Mouse (Mus musculus) right cerebral cortex, postnatal 4 days (tissue): Measurements from ENCODE around the gene Slco2a1.

Experiments used
- DNase-seq: peaks from one replicate; pipeline ENCODE4 v3.0.0-alpha.2; 2022

Slco2a1 gene

DNA sequence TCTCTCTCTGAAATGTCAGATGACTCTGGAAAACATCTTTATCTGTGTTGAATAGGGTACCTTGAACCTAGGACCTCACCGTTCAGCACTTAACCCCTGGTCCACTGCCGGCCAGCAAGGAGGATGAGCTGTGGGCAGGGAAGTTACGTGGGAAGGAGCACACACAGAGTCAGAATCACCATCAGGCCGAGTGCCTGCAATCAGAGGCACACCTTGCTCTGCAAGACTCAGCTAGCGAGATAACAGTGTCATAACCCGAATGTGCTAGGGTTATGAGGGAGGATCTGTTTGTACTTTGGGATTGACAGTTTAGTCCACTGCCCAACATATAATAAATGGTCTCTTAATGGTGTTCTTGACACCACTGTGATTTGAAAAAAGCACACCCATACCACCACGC, 50.2 kb downstream of the Slco2a1 start:
- DNase-seq, result no peak

DNA sequence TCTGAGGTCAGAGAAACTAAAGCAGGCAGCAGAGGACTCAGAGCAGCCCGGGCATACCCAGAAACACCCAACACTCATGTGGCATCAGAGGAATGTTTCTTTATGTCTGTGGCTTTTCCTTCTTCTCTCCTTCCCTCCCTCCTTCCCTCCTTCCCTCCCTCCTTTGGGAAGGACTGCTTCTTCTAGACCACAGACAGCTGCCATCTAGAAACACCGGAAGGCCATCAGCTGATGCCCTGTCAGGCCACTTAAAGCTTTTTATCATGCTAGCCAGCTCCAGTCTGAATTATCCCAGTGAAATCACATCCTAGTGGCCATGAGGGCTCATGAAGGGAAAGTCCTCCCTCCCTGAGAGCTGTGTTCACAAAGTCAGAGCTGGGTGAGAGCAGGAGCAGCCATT, 52.1 kb downstream of the Slco2a1 start:
- no peak for DNase-seq

DNA sequence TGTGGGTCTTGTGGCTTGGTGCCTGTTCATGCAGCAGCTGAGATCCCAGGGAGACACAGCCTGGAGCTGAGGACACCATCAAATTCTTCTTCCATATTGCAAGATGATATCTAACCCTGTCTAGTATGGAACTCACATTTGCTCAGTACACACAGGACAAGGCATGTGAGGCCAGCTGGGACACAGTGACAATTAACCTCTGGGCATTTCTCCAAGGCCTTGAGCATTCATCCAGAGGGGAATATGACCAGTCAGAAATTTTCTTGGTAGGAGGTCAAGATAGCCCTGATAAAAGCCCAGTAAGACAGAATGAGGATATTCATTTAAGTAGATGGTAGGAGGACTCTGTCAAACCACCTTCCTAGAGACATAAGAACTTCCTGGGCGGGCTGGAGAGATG, 56.9 kb downstream of the Slco2a1 start:
- no peak for DNase-seq

DNA sequence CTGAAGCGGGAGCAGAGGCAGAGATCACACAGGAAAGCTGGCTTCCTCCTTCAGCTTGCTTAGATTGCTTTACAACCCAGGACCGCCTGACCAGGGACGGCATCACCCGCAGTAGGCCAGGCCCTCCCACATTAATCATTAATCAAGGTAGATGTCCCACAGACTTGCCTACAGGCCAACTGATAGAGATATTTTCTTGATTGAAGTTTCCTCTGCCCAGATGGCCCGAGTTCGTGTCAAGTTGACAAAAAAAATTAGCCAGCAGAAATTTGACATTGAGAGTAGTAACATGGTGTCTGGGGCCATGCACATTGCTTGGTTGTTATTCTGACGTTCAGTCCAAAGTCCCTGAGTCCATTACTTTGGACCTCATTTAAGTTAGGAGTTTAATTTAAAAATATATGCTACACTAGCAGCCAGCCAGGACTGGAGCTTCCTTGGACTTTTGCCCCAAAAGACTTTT, 60.6 kb downstream of the Slco2a1 start:
- DNase-seq, result no peak

DNA sequence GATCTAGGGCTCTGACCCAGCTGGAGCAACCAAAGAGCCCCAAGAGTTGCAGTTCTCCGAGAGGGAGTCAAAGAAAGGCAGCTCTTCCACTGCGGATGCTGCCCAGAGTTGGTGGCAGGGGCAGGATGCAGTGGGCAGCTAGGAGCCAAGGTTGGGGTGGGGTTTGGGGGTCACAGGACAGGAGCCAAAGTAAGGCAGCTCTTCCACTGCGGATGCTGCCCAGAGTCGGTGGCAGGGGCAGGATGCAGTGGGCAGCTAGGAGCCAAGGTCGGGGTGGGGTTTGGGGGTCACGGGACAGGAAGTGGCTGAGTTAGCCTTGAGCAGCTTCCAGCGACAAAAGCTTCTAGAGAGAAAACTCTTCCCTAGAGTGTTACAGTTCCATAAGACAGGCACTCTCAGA, 65.3 kb downstream of the Slco2a1 start:
- DNase-seq, result no peak

DNA sequence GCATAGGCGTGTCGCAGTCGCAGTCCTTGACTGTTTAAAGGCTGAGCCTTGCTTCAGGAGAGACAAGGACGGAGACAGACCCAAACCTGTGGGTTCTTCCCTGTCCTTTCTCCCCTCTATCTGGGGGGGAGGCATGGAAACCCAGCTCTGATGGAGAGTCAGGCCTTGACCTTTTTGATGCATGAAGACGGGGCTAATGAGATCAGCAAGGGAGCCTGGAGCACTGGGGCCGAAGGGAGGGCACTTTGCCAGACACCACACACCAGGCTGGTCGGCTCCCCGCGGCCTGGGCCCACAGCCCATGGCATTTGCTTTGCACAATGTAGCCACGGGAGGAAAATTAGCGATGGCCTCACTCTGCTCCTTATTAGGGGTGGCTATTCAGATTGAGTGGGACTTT, 66.5 kb downstream of the Slco2a1 start:
- peak; percentile 24 for DNase-seq

DNA sequence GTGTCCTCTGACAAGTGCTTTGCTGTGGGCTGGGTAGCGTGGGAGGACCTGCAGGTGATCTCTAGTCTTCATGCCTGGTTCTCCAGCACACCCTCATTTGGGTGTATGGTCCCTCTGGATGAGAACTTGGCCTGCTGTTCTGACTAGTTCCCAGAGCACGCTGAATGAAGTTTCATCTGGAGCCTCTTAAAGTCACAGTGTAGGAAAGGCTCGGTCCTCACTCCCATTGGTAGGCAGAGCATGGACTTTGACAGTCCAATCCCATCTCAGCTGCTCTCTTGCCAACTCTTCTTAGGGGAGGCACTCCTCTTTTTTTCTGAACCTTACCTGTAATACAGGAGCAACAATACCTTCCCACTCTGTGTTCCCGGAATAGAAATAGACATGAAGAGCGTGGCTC, 67.7 kb downstream of the Slco2a1 start:
- DNase-seq, result no peak

DNA sequence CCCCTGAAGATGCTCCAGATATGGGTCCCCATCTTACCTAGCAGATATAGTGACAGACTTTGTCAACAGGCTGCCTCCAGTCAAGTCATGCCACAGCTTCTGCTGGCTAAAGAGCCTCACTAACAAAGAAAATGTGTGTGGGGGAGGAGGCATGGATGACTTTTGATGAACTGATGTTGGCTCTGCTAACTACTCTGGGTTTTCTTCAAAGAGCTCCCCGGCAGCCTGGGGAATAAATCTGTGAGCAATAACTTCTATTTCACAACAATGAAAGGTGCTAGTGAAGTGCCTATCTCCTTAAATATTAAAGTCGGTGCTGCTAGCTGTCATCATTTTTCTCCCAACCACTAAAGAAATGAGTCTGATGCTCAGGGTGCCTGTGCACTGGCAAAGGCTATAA, 72.0 kb downstream of the Slco2a1 start:
- no peak for DNase-seq

DNA sequence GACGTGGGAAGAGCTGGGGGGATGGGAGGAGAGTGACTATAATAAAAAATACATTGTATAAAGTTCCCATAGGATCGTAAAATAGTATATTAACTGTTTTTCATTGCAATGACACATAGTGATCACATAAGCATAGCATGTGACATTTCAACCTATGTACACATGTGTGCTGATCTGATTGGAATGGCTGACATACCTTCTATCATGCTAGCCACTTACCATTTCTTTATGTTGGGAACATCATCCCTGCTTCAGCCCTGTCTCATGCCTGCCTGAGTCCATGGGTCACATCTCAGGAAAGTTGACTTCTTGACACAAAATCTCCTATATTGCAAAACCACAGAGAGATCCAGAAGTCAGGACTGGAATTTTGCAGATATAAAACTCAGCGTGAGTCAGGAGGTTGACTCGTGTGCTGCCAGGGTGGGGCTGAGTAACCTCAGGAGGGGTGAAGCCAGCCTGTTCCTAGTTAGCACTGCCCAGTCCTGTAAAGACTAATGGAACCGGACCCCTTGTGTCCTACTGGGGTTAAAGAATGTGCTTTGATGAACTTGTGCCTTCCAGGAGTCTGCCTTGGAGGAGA, 73.0 kb downstream of the Slco2a1 start:
- DNase-seq, result no peak

DNA sequence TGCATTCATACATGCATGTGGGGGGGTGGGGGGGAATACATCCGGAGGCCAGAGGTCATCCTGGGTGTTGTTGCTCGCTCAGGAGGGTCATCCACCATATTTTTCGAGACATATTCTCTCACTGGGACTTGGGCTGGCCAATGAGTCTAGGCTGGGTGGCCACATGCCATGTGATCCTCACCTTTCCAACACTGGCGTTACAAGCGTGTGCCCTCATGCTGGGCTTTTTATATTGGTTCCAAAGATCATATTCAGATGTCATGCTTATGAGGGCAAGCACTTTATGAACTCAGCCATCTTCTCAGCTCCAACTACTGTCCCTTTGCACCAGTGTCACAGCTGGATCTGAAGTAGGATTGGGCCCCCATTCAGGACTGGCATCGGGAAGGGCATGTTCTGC, 75.1 kb downstream of the Slco2a1 start:
- DNase-seq, result no peak

DNA sequence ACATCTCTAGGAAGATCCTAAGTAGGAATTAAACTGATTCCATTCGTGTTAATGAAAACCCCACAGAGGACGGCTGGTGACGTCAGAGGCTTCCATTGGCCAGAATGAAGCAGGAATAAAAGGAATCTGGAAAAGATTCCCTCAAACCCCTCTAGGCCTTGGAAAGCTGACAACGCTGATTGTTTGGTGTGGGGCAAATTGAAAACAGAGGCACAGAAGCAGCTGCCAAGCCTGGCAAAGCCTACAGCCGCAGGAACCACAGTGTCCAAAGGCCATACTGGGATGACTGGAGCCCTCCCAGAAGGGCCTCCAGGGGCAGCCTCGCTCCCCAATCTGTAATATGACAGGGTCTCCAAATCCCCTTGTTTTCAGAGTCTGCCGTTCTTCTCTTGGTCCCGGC, 78.3 kb downstream of the Slco2a1 start:
- peak; percentile 14 for DNase-seq

DNA sequence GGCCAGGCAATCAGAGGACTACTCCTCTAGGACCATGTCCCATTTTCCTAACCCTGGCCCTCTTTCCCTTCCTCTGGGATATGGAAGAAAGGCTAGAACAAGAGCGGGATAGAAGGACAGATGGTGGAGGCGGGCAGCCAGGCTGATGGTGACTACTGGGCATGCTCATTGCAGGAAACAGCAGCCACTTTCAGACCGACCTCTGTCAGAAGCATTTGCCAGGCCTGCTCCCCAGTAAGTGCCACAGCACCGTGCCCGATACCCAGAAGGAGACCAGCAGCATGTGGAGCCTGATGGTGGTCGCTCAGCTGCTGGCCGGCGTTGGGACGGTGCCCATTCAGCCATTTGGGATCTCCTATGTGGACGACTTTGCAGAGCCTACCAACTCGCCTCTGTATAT, 79.1 kb downstream of the Slco2a1 start:
- DNase-seq, result no peak

DNA sequence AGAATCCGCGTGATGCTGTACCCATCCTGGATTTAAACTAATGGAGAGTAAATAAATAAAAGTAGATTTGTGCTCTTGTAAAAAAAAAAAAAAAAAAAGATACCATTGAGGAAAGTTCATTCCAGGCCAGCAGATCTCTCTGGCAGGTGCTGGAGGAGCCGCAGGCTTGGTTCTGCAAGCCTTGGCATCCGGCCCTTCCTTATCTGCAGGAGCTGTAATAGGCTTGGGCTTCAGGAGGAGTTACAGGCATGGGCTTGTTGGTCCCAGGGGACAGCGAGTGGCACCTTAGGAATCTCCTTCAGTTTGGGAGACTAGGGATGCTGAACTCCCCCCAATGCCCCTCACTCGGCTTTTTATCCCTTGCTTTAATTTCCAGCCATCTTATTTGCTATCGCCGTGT, 80.3 kb downstream of the Slco2a1 start:
- DNase-seq, result no peak

DNA sequence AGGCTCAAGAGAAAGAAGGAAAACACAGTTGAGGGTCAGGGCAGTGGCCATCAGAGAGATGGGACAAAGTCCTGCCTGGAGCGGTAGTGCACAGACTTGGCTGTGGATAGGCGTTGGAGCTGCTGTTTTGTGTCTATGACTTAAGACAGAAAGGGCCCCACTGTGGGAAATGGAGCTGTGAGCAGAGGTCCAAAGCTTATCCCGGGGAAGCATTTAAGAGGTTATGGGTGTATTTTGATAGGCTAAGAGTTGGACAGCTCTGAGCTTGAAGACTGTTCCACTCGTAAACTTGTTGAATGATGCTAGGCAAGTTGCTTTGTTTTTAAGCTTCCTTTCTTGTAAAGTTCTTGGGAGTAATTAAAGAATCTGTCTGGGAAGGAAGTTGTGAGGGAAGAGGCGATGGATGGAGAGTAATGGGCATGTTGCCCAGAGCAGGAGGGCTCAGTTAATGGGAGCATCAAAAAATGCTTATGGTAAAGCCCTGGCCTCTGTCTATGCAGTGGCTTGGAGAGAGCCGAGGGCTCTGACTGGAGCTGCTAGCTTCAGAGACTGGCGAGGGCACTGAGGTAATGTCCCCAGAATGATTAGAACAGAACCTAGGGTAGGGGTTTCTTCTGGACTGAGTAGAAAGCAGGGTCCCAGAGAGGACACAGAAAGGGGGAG, 83.2 kb downstream of the Slco2a1 start:
- DNase-seq, result no peak

DNA sequence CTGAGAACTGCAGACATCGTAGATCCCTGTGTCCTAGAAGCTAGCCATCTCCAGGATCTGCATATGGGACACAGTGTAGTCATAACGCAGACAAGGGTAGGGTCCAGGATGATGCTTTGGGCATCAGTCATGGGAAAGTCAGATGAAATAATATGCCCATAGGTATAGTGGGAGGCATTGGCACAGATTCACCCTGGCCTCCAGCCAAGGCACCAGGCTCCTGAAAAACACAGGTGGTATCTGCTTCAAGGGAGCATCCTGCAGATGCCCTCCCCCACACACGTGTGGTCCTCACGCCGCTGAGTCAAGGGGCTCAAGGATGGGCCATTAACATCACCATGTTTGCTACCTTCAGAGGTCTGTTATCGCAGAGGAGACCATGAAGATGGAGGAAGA, 83.7 kb downstream of the Slco2a1 start:
- no peak for DNase-seq

DNA sequence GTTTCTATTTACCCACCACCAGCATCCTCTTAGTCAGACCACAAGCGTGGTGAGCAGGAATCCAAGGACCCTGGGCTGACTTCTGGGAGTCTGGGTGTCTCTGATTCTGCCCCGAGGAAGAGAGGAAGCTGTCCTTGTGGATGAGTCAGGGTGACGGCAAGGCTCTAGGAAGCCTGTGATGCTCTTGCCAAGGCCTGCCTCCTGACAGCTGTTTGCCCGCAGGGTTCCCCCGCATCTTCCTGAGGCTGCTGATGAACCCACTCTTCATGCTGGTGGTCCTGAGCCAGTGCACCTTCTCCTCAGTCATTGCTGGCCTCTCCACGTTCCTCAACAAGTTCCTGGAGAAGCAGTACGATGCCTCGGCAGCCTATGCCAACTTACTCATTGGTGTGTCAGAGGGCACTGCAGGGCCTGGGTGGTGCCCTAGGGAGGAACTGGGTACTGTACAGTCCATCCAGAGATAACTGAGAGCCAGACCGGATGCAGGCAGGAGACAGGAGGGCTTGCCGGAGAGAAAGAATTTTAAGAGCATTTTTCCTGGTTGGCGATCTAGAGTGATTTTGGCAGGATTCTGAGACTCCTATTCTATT, 84.5 kb downstream of the Slco2a1 start:
- no peak for DNase-seq

DNA sequence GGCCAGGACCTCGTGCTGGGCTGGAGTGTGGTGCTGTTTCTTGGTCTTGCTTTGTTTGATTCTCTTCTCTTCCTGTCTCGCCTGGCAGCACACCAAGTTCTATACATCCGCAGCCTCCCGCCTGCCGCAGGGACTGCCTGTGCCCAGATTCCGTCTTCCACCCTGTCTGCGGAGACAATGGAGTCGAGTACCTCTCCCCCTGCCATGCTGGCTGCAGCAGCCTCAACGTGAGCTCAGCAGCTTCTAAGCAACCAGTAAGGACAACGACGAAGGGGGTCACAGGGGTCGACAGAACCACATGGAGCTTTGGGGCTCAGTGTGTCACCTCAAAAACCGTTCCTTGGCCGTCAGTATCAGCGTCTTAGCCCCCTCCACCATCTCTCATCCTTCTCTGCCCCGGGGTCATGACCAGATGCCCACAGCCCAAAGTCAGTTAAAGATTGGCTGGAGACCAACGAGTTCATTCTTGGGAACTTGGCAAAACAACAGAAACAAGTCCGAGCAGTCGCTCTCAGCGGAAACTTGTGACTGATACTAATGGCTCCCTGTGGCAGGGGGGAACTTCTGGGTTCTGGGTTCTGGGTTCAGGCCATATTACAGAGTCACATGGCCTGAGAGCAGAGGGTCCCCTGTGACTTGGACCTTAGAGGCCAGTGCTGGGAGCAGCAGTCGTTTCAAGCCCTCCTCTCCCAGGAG, 88.5 kb downstream of the Slco2a1 start:
- DNase-seq, result no peak

DNA sequence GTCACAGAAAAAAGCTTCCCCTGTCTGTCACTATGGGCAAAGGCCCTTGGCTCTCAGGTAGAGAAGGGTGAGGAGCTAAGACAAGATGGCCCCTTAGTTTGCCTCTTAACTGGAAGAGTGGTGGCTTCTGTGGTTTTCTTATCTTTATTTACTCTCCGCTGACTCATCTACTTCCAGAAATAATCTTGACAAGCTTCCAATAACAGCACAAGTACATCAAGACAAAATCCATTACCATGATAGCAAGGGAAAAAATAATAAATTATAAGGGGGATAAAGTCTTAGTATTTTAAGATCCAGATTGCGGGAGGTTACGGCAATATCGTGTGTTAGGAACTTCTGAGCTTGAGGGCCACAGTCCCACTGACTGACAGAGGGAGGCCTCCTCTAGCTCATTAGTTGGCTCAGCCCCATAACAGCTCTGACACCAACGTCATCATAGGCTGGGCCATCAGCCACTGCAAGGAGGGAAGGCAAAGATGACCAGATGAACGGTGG, 89.7 kb downstream of the Slco2a1 start:
- no peak for DNase-seq

DNA sequence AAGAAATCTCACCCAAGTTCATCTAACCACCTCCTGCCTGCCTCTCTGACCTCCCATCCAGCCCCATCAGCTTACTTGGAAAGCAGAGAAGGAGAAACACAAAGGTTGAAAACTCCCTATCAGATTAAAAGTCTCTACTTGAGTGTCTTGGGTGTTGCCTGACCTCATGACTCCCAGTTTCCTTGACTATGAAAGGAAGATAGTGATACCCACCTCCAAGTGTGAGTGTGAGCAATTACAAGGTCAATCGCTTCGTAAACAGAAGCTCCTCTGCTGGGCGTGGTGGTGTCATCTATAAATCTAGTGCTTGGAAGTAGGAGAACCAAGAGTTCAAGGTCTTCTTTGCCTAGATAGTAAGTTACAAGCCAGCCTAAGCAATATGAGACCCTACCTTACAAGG, 91.7 kb downstream of the Slco2a1 start:
- DNase-seq, result no peak

DNA sequence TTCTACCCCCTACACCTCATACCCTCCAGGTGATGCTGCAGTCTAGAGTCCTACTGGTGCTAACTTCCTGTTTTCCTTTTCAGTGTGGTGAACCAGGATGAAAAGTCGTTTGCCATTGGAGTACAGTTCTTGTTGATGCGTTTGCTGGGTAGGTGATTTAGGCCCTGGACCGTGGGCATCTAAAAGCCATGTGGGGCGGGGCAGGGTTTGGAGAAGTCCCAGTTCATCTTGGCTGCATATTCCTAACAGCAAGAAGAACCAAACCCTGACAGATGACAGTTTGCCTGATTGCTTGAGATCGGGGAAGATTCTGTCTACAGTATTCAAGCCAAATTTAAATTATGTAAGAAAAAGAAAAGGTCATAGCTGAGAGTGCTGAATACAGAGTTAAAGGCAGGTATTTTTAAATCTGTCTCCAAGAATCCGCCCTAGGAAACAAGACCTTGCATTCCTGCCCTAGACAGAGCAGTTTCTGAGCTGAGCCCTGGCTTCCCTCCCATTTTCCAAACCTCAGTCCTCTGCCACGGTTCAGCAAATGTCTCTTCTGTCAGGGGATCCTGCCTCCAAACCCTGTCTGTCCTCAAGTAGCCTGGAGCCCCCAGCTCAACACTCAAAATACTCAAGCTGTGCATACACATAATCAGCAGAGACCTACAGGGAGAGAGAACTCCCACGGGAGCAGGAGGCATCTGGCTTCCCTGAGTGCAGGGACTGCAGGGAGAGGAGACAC, 93.9 kb downstream of the Slco2a1 start:
- no peak for DNase-seq

DNA sequence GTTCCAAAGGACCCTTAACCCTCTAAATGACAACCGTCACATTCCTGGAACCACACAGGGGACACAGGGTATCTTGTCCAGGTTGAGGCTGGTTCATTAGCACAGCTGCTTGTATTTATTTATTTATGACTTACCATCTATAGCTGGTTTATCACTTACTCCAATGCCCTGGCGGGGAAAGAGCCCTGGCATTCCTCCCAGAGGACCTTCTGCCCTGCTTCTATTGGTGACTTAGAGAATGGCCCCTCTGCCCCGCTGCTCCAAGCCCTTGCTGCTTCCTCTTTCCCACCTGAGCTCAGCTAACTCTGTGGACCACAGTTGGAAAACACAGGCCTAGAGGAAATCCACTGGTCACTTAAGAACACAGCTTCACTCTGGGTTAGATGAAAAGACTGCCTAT, 94.9 kb downstream of the Slco2a1 start:
- no peak for DNase-seq

DNA sequence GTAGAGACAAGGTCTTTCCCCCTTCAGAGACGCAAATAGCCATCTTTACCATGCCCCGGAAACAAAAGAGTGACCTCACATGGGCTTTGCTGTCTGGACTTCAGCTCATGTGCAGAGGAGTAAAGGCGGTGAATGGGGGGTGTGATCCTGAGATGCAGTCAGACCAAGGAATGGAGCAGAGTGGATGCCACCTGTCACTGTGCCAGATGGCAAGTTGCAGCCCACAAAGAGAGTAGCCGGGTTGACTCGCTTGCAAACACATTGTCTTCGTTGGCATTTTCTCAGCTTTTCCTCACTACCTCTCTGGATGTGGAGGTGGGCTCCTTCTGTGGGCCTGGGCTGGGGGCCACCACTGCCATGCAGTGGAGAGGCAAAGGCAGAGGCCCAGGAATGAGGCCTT, 98.2 kb downstream of the Slco2a1 start:
- no peak for DNase-seq

DNA sequence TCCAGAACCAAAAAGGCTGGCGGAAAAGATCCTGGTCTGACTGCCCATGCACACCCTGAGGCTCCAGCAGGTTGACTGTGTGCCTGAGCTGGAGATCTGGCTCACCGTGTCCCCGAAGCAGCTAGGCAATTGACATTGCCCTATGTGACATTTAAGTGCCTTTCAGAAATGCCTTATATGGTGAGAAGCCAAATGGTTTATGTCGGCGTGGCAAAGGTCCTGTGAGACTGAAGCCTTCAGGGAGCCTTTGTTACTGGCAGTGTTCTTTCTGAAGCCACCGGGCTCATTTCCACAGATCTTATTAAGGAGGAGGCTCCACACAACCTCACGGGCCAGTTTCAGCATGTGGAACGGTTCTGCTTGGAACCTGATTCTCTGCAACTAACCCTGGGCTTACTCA, 98.8 kb downstream of the Slco2a1 start:
- no peak for DNase-seq
